Mouse (Mus musculus) bone marrow macrophage, adult 2 months (primary cell): ENCODE measurements around the gene Pde3a.

Experiments used
- CTCF ChIP-seq: IDR thresholded peaks from 2 replicates; pipeline ENCODE4 v1.5.1; 2012; ENCODE audit warnings: low read depth, mild to moderate bottlenecking, low read length, moderate library complexity
- POLR2A ChIP-seq: IDR thresholded peaks from 2 replicates; pipeline ENCODE4 v1.6.1; 2012; ENCODE audit warnings: mild to moderate bottlenecking, low read depth, low read length, borderline replicate concordance

GRCm38 (mm10) chr6:141257434-141258202, 8.5 kb downstream of the Pde3a start:
- TF ChIP-seq POLR2A: no peak
- no peak for TF ChIP-seq CTCF
